Mouse (Mus musculus) intestine, embryonic 14.5 days (tissue): ENCODE data around the gene Scrn3. TPM values are rescaled to one million over a fixed set of nuclear protein-coding genes. Genes with fewer than 3 reads are reported as not detected.
A peak's percentile ranks its signal among the peaks of the same experiment; 100 is the strongest.

Source experiments
- ATAC-seq: fragments of 200-750 bp; cut with Nextera tagmentation; replicated peaks from 2 replicates; pipeline ENCODE4 v1.8.0; 2017; ENCODE audit warnings: low read depth, moderate number of reproducible peaks, moderate TSS enrichment, moderate library complexity; ENCODE audit not compliant: low FRiP score, low TSS enrichment
- DNase-seq: peaks from one replicate; pipeline ENCODE4 v3.0.0-alpha.2; 2018; ENCODE audit warnings: low spot score
- H3K27ac ChIP-seq: fragments of 300-500 bp; sonication (generic); 2 replicates; pipeline ENCODE4 v1.5.1; 2014; ENCODE audit warnings: low read depth, mild to moderate bottlenecking, control low read depth
- H3K27me3 ChIP-seq: fragments of 300-500 bp; sonication (generic); replicated peaks from 2 replicates; pipeline ENCODE4 v1.6.1; 2014; ENCODE audit warnings: low read length, control low read depth; ENCODE audit not compliant: control insufficient read depth, insufficient read depth
- H3K36me3 ChIP-seq: fragments of 300-500 bp; sonication (generic); 2 replicates; pipeline ENCODE4 v1.6.1; 2014; ENCODE audit warnings: low read length, control low read depth; ENCODE audit not compliant: control insufficient read depth, insufficient read depth
- H3K4me1 ChIP-seq: fragments of 300-500 bp; sonication (generic); replicated peaks from 2 replicates; pipeline ENCODE4 v1.6.1; 2014; ENCODE audit warnings: low read length, control low read depth, mixed read lengths; ENCODE audit not compliant: control insufficient read depth, insufficient read depth
- H3K4me2 ChIP-seq: fragments of 300-500 bp; sonication (generic); 2 replicates; pipeline ENCODE4 v1.6.1; 2014; ENCODE audit warnings: low read length
- H3K4me3 ChIP-seq: fragments of 300-500 bp; sonication (generic); 2 replicates; pipeline ENCODE4 v1.5.1; 2014; ENCODE audit warnings: low read depth, low read length, control low read depth, mixed read lengths
- H3K9ac ChIP-seq: fragments of 300-500 bp; sonication (generic); 2 replicates; pipeline ENCODE4 v1.6.1; 2014; ENCODE audit warnings: mild to moderate bottlenecking, low read length
- H3K9me3 ChIP-seq: fragments of 300-500 bp; sonication (generic); 2 replicates; pipeline ENCODE4 v1.6.1; 2016; ENCODE audit warnings: low read length, control low read depth; ENCODE audit not compliant: control insufficient read depth
- WGBS: fragments of 180-500 bp; shearing (Covaris S2); extraction: QIAGEN DNeasy Blood & Tissue Kit; methylation state at CpG from one replicate; pipeline ENCODE4 v1.1.7; 2014; 5-methylcytosine and 5-hydroxymethylcytosine counted together
- polyA plus RNA-seq: library from polyadenylated mRNA; unstranded; fragments of >200 nt; fragmentation: Nextera tagmentation; extraction: Ambion mirVana; gene quantifications from 2 replicates; pipeline ENCODE4 v1.2.1, GENCODE M21; 2014

Scrn3 gene
- polyA plus RNA-seq, 1 experiment from 2014 or later, result 12.6 TPM

- Histone ChIP-seq H3K27me3 (peaks cover 83% of the 10 kb centered on the region), H3K4me1 (peaks cover 13% of the 10 kb centered on the region; the same call in 1 of the 2 replicates), H3K4me3 (peak overlapping the region; percentile 14; the same call in 1 of the 2 replicates), H3K9me3 (no peaks in the 10 kb centered on the region), H3K9ac (no peak overlapping the region), H3K4me2 (0 out of 2 replicates have a peak overlapping the region, but pooled peaks have one; percentile 9), H3K27ac (no peak overlapping the region), H3K36me3 (no peaks in the 10 kb centered on the region)
- 2% methylated on average over 17 of the region's 17 CpGs for WGBS
- ATAC-seq (no peak), DNase-seq (no peak)
Measured at GRCm38 (mm10) chr2:73278869-73279268, 33.5 kb upstream of the Scrn3 start.

GRCm38 (mm10) chr2:73279271-73280038 is 32.9 kb upstream of the Scrn3 start:
- H3K4me3 ChIP-seq, result 0 out of 2 replicates have a peak overlapping the region, but pooled peaks have one; percentile 14
- peak; percentile 64 for DNase-seq

GRCm38 (mm10) chr2:73280356-73281047 is 31.9 kb upstream of the Scrn3 start:
- ATAC-seq, result no peak
- Histone ChIP-seq H3K27me3 (peaks cover 69% of the 10 kb centered on the region), H3K9me3 (no peaks in the 10 kb centered on the region), H3K36me3 (0 out of 2 replicates have a peak, but pooled peaks cover 3% of the 10 kb centered on the region), H3K4me3 (no peak overlapping the region), H3K27ac (no peak overlapping the region), H3K4me1 (0 out of 2 replicates have a peak, but pooled peaks cover 5% of the 10 kb centered on the region), H3K4me2 (0 out of 2 replicates have a peak overlapping the region, but pooled peaks have one; percentile 6), H3K9ac (no peak overlapping the region)
- DNase-seq, result peak; percentile 74
- WGBS, result 3% methylated on average over 33 of the region's 33 CpGs

More at GRCm38 (mm10) chr2:73279271-73280038, 32.9 kb upstream of the Scrn3 start:
- no peak for ATAC-seq
- no peaks in the 10 kb centered on the region for H3K36me3 ChIP-seq
- H3K27me3 ChIP-seq, result peaks cover 77% of the 10 kb centered on the region
- 0 out of 2 replicates have a peak, but pooled peaks cover 7% of the 10 kb centered on the region for H3K4me1 ChIP-seq
- H3K9ac ChIP-seq, result no peak overlapping the region
- WGBS, result under 1% methylated on average over 29 of the region's 31 CpGs
- no peaks in the 10 kb centered on the region for H3K9me3 ChIP-seq
- H3K4me2 ChIP-seq, result 0 out of 2 replicates have a peak overlapping the region, but pooled peaks have one; percentile 9
- no peak overlapping the region for H3K27ac ChIP-seq

DNA sequence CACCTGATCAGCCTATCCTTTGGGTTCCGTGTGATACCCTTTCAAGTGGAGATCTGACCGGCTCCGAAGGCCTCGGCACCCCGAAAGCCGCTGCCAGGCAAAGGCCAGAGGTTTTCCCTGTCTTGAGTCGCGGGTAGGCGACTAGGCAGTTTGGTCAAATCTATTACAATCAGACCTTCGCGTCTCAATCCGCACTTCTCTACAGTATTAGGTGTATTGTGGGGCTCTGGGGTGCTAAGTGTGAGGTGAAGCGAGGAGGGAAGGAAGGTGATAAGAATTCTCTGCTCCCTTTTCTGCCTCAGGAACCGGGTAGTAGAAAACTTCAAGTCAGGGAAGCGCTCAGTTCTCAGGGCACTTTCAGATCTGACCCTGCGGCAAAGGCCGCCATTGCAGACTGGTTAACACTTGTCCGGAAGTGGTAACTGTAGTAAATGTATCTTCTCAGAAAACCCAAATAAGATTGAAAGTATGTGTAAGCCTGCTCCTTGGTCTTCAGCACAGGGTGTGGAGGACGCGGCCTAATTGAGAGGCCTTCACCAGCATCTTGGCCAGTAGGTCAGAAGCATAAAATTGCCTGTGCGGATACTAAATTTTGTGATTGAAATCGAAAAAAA is 31.2 kb upstream of the Scrn3 start:
- Histone ChIP-seq H3K9ac (no peak overlapping the region), H3K4me2 (no peak overlapping the region), H3K27ac (no peak overlapping the region), H3K27me3 (peaks cover 63% of the 10 kb centered on the region), H3K4me3 (no peak overlapping the region), H3K36me3 (peaks cover 3% of the 10 kb centered on the region; the same call in 1 of the 2 replicates), H3K9me3 (no peaks in the 10 kb centered on the region), H3K4me1 (0 out of 2 replicates have a peak, but pooled peaks cover 5% of the 10 kb centered on the region)
- peak; percentile 71 for DNase-seq
- WGBS, result 13% methylated on average over 22 of the region's 22 CpGs
- ATAC-seq, result no peak

DNA sequence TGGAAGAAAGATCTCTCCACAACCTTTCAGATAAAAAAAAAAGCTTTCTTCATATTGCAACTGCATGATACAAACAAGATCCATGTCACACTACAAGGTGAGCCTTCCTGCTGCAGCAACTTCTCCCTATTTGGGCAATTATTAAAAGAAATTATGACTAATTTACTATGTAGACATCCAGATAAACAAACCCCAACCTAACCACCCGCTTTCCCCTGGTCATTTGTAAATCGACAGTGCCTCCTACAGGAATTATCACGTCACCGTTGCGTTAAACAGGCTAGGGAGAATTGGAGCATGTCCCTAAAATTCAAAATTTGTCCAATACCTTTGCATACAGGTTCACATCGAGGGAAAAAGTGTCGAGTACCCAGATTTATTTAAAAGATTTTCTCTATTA is 30.7 kb upstream of the Scrn3 start:
- DNase-seq, result no peak

DNA sequence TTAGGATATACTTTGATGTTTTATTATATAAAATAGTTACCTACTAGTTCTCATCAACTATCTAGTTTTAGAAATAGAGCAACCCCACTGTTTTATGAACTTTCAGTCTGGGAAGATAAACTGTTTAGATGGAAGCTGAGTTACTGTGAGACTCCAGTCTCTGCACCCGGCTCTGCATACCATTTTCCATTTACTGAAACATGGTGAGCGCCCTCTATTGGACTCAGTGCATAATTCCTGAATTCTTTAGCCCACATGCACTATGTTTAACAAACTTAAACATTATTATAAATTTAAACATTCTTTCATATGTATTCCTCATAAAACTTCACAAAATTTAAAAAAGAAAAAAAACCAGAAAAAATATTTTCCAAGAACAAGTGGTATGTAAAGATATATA is 26.8 kb upstream of the Scrn3 start:
- no peak overlapping the region for H3K9ac ChIP-seq
- H3K4me1 ChIP-seq, result 0 out of 2 replicates have a peak, but pooled peaks cover 5% of the 10 kb centered on the region
- no peak for DNase-seq
- no peak overlapping the region for H3K4me2 ChIP-seq
- 12% methylated on average over 2 of the region's 2 CpGs for WGBS
- peaks cover 21% of the 10 kb centered on the region for H3K27me3 ChIP-seq
- no peak for ATAC-seq
- no peak overlapping the region for H3K4me3 ChIP-seq
- no peak overlapping the region for H3K27ac ChIP-seq
- H3K9me3 ChIP-seq, result no peaks in the 10 kb centered on the region
- peaks cover 26% of the 10 kb centered on the region for H3K36me3 ChIP-seq

More for the DNA sequence above, 30.7 kb upstream of the Scrn3 start:
- H3K27ac ChIP-seq, result no peak overlapping the region
- H3K4me2 ChIP-seq, result no peak overlapping the region
- WGBS, result 14% methylated on average over 7 of the region's 7 CpGs
- 0 out of 2 replicates have a peak, but pooled peaks cover 5% of the 10 kb centered on the region for H3K4me1 ChIP-seq
- H3K4me3 ChIP-seq, result no peak overlapping the region
- no peak for ATAC-seq
- H3K9ac ChIP-seq, result no peak overlapping the region
- peaks cover 58% of the 10 kb centered on the region for H3K27me3 ChIP-seq
- H3K36me3 ChIP-seq, result peaks cover 3% of the 10 kb centered on the region
- no peaks in the 10 kb centered on the region for H3K9me3 ChIP-seq

- no peak overlapping the region for H3K4me3 ChIP-seq
- WGBS, result 80% methylated on average over 4 of the region's 4 CpGs
- DNase-seq (no peak), ATAC-seq (no peak)
- no peaks in the 10 kb centered on the region for H3K27me3 ChIP-seq
- peaks cover 51% of the 10 kb centered on the region for H3K36me3 ChIP-seq
- no peaks in the 10 kb centered on the region for H3K9me3 ChIP-seq
- no peak overlapping the region for H3K27ac ChIP-seq
- no peak overlapping the region for H3K4me2 ChIP-seq
- H3K4me1 ChIP-seq, result no peaks in the 10 kb centered on the region
- H3K9ac ChIP-seq, result no peak overlapping the region
Measured at GRCm38 (mm10) chr2:73291130-73291529, 21.3 kb upstream of the Scrn3 start.

GRCm38 (mm10) chr2:73295023-73295422 is 17.4 kb upstream of the Scrn3 start:
- 79% methylated on average over 7 of the region's 7 CpGs for WGBS
- Histone ChIP-seq H3K36me3 (peaks cover 55% of the 10 kb centered on the region), H3K4me3 (no peak overlapping the region), H3K9me3 (no peaks in the 10 kb centered on the region), H3K9ac (no peak overlapping the region), H3K27ac (no peak overlapping the region), H3K4me1 (no peaks in the 10 kb centered on the region), H3K27me3 (no peaks in the 10 kb centered on the region), H3K4me2 (no peak overlapping the region)
- no peak for DNase-seq
- no peak for ATAC-seq
